Mouse (Mus musculus): ENCODE measurements around the gene Fam120a. TPM values are rescaled to one million over a fixed set of nuclear protein-coding genes. Genes with fewer than 3 reads are reported as not detected.

Fam120a gene
- polyA plus RNA-seq, 1 experiment, result 10.8 TPM

DNA sequence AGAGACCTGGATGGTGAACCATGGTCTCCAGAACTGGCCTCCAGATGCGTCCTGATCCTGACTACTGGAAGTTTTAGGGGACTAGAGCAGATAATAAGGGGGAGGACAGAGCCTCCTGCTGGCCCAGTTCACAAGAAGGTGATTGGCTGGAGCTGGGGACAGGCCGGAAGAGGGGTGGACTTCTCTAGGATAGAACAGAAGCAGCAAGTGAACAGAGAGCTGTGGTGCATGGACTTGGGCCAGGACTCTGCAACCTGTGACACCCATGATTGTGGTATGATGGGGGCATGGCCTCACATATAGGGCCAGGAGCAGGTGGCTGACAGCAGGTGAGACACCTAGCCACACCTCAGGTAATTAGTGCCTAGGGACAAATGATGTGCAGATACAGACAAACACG is 113.9 kb downstream of the Fam120a start:
- H3K9me3 ChIP-seq (ENCODE audit: control insufficient read depth, low read length), result no peaks in the 10 kb centered on the region
- TF ChIP-seq GATA1 (IDR thresholded peaks at IDR 0.05; ENCODE audit: low read length), result no peak
- no peak for TF ChIP-seq TAL1 (IDR thresholded peaks at IDR 0.05; ENCODE audit: low read length)
- peaks cover 43% of the 10 kb centered on the region for H3K4me1 ChIP-seq (ENCODE audit: control insufficient read depth)
- H3K4me3 ChIP-seq (replicated peaks), result no peak overlapping the region
- peaks cover 18% of the 10 kb centered on the region for H3K36me3 ChIP-seq (ENCODE audit: control insufficient read depth)
- no peaks in the 10 kb centered on the region for H3K27me3 ChIP-seq (ENCODE audit: control insufficient read depth)

DNA sequence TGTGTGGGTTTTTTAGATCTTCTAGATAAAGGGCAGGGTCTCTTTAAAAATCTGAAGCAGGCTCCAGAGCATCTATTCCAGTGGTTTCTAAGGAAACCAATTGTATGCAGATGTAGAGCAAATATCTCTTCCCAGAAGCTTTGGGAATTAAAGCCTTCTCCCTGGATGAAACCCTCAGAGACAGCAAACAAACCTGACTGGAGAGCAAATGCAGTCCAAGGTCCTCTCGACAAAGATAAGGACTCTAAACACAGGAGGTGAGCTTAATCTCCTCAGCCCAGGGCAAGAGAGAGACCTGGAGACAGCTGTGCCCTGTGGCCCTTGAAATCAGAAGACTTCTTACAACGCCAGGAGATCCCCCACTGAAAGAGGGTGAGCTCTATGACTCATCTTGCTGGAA is 114.3 kb downstream of the Fam120a start:
- TF ChIP-seq GATA1 (IDR thresholded peaks at IDR 0.05; ENCODE audit: low read length) (no peak), TAL1 (IDR thresholded peaks at IDR 0.05; ENCODE audit: low read length) (no peak)
- Histone ChIP-seq H3K4me1 (ENCODE audit: control insufficient read depth) (peaks cover 38% of the 10 kb centered on the region), H3K36me3 (ENCODE audit: control insufficient read depth) (peaks cover 14% of the 10 kb centered on the region), H3K4me3 (replicated peaks) (no peak overlapping the region), H3K9me3 (ENCODE audit: control insufficient read depth, low read length) (no peaks in the 10 kb centered on the region), H3K27me3 (ENCODE audit: control insufficient read depth) (no peaks in the 10 kb centered on the region)

DNA sequence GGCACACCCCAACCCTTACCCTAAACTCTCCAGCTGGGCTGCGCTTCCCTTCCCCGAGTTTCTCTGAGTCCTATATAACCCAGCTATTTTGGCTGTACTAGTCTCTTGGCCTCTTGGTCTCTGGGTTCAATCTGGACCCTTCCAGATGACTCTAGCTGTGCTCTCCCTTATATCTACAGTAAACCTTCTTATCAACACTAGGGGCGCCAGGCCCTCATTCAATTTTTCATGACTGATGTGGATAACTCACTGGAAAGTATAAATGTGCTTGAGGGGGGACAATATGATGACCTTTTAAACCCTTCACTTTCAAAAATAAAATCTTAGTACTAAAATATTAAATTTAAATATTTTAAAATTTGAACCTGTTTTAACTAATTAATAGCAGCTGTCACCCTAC is 115.0 kb downstream of the Fam120a start:
- no peak for TF ChIP-seq GATA1 (IDR thresholded peaks at IDR 0.05; ENCODE audit: low read length)
- no peak for TF ChIP-seq TAL1 (IDR thresholded peaks at IDR 0.05; ENCODE audit: low read length)
- no peaks in the 10 kb centered on the region for H3K27me3 ChIP-seq (ENCODE audit: control insufficient read depth)
- H3K4me1 ChIP-seq (ENCODE audit: control insufficient read depth), result peaks cover 33% of the 10 kb centered on the region
- H3K9me3 ChIP-seq (ENCODE audit: control insufficient read depth, low read length), result no peaks in the 10 kb centered on the region
- peaks cover 9% of the 10 kb centered on the region for H3K36me3 ChIP-seq (ENCODE audit: control insufficient read depth)
- no peak overlapping the region for H3K4me3 ChIP-seq (replicated peaks)

DNA sequence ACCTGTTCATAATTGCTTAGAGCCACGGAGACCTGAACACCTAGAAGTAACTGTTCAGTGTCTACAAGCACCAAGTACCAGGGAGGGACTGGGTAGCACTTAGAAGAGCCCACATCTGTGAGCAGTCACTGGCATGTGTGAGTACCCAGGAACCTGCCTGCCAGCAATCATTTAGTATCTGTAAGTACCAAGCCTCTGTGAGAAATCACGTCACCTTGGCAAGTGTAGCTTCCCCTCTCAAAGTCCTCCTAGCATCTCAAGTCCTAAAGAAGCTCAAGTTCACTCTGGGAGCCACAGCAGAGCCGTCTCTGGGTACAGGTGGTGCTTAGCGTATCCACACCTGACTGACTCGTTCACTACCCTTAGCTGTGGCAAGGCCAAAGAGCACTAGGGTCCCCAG is 116.1 kb downstream of the Fam120a start:
- Histone ChIP-seq H3K27me3 (ENCODE audit: control insufficient read depth) (no peaks in the 10 kb centered on the region), H3K36me3 (ENCODE audit: control insufficient read depth) (peaks cover 7% of the 10 kb centered on the region), H3K9me3 (ENCODE audit: control insufficient read depth, low read length) (no peaks in the 10 kb centered on the region), H3K4me1 (ENCODE audit: control insufficient read depth) (peaks cover 39% of the 10 kb centered on the region), H3K4me3 (replicated peaks) (no peak overlapping the region)
- TF ChIP-seq GATA1 (IDR thresholded peaks at IDR 0.05; ENCODE audit: low read length) (no peak), TAL1 (IDR thresholded peaks at IDR 0.05; ENCODE audit: low read length) (no peak)

DNA sequence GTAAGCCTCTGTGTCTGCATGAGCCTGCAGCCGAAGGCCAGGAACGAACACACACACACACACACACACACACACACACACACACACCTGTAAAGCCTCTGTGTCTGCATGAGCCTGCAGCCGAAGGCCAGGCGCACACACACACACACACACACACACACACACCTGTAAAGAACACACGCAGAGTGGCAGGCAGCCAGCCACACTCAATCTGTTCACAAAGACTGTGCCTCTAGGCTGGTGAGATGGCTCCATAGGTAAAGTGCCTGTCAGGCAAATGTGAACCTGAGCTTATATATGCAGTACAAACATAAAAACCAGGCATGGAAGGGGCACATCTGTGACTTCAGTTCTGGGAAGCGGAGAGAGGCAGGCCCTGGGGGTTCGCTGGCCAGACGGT is 117.0 kb downstream of the Fam120a start:
- Histone ChIP-seq H3K36me3 (ENCODE audit: control insufficient read depth) (peaks cover 2% of the 10 kb centered on the region), H3K4me3 (replicated peaks) (no peak overlapping the region)
- TF ChIP-seq GATA1 (IDR thresholded peaks at IDR 0.05; ENCODE audit: low read length) (no peak), TAL1 (IDR thresholded peaks at IDR 0.05; ENCODE audit: low read length) (no peak)

DNA sequence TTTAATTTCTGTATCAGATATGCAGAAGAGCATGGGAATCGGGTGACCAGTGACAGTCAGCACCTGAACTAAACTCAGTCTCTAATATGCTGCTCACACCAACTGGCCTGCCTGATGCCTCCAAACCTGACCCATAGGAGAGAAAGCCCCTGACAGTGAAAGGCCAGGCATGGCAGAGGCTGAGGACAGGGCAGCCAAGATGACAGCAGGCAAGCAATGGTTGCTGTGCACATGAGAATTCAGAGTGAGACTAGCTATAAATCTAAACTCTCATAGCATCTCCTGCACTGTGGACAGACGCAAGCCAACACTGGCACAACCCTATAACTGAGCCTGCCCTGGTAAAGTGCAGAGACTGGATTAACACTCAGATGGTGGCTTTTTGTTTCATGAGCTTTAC is 117.5 kb downstream of the Fam120a start:
- peaks cover 47% of the 10 kb centered on the region for H3K4me1 ChIP-seq (ENCODE audit: control insufficient read depth)
- no peak overlapping the region for H3K4me3 ChIP-seq (replicated peaks)
- H3K36me3 ChIP-seq (ENCODE audit: control insufficient read depth), result peaks cover 2% of the 10 kb centered on the region
- TF ChIP-seq TAL1 (IDR thresholded peaks at IDR 0.05; ENCODE audit: low read length), result no peak
- TF ChIP-seq GATA1 (IDR thresholded peaks at IDR 0.05; ENCODE audit: low read length), result no peak
- no peaks in the 10 kb centered on the region for H3K27me3 ChIP-seq (ENCODE audit: control insufficient read depth)
- no peaks in the 10 kb centered on the region for H3K9me3 ChIP-seq (ENCODE audit: control insufficient read depth, low read length)

More for the DNA sequence above, 117.0 kb downstream of the Fam120a start:
- H3K9me3 ChIP-seq (ENCODE audit: control insufficient read depth, low read length), result no peaks in the 10 kb centered on the region
- H3K4me1 ChIP-seq (ENCODE audit: control insufficient read depth), result peaks cover 45% of the 10 kb centered on the region
- H3K27me3 ChIP-seq (ENCODE audit: control insufficient read depth), result no peaks in the 10 kb centered on the region

DNA sequence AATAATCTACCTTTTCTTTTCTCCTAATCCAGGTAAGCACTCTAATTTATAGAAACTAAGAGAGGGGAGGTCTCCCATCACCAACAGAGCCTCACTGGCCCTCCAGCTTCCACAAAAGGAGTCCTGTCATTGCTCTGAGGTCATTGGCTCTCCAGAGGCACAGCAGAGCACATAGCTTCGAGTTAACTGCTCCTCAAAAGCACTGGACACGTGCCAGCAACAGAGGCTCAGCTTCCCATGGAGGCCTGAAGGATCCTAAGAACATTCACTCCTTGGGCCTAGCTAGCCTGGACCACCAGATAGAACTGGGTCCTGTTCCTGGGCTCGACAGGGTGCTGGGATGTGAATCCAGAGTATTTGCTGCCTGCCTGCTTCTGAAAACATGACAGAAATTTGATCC is 118.7 kb downstream of the Fam120a start:
- Histone ChIP-seq H3K4me1 (ENCODE audit: control insufficient read depth) (peaks cover 48% of the 10 kb centered on the region), H3K27me3 (ENCODE audit: control insufficient read depth) (no peaks in the 10 kb centered on the region), H3K36me3 (ENCODE audit: control insufficient read depth) (peaks cover 2% of the 10 kb centered on the region), H3K9me3 (ENCODE audit: control insufficient read depth, low read length) (no peaks in the 10 kb centered on the region), H3K4me3 (replicated peaks) (no peak overlapping the region)
- no peak for TF ChIP-seq GATA1 (IDR thresholded peaks at IDR 0.05; ENCODE audit: low read length)
- TF ChIP-seq TAL1 (IDR thresholded peaks at IDR 0.05; ENCODE audit: low read length), result no peak

DNA sequence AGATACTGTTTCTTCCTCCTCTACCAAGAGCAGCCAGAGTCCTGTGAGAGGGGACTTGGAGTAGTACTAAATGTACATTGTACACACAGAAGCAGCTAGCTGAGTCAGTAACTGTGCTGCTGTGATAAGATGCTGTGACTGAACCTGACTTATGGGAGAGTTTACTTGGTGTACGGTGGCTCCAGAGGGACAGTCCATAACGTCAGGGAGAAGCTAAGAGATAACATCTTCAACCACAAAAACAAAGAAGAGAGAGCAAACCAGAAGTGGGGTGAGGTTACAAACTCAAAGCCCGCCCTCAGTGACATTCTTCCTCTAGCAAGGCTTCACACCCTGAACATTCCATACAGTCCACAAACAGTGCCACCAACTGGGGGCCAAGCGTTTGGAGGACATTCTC is 122.5 kb downstream of the Fam120a start:
- Histone ChIP-seq H3K36me3 (ENCODE audit: control insufficient read depth) (peaks cover 6% of the 10 kb centered on the region; the same call in 1 of the 2 replicates), H3K4me1 (ENCODE audit: control insufficient read depth) (peaks cover 41% of the 10 kb centered on the region), H3K9me3 (ENCODE audit: control insufficient read depth, low read length) (no peaks in the 10 kb centered on the region), H3K4me3 (replicated peaks) (no peak overlapping the region), H3K27me3 (ENCODE audit: control insufficient read depth) (no peaks in the 10 kb centered on the region)
- TF ChIP-seq TAL1 (IDR thresholded peaks at IDR 0.05; ENCODE audit: low read length) (no peak), GATA1 (IDR thresholded peaks at IDR 0.05; ENCODE audit: low read length) (peak; percentile 47; the same call in 1 of the 2 replicates)

DNA sequence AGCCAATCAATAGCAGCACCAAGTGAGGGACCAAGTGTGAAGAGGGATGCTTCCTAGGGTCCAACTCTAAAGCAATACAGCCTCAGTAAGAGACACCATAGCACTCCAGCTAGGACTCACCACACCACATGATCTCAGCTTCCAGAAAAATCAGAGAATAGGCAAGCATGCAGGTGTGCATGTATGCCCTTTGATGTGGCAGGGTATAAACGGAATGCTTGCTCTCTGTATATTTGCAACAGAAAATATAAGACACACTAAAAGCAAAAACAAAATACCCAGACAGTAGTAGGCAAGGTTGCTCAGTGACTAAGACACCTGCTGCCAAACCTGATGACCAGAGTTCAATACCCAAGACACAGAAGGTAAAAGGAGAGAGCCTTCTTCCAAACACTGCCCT is 124.3 kb downstream of the Fam120a start:
- Histone ChIP-seq H3K4me3 (replicated peaks) (no peak overlapping the region), H3K4me1 (ENCODE audit: control insufficient read depth) (peaks cover 45% of the 10 kb centered on the region), H3K9me3 (ENCODE audit: control insufficient read depth, low read length) (no peaks in the 10 kb centered on the region), H3K27me3 (ENCODE audit: control insufficient read depth) (no peaks in the 10 kb centered on the region), H3K36me3 (ENCODE audit: control insufficient read depth) (peaks cover 5% of the 10 kb centered on the region; the same call in 1 of the 2 replicates)
- TF ChIP-seq GATA1 (IDR thresholded peaks at IDR 0.05; ENCODE audit: low read length), result no peak
- no peak for TF ChIP-seq TAL1 (IDR thresholded peaks at IDR 0.05; ENCODE audit: low read length)

Data from erythroblast, embryonic 14.5 days (primary cell).